Mouse (Mus musculus): ENCODE data around the gene Lin52. TPM values are rescaled to one million over a fixed set of nuclear protein-coding genes. Genes with fewer than 3 reads are reported as not detected.

Gene Lin52
- polyA plus RNA-seq, 1 experiment: not detected

DNA sequence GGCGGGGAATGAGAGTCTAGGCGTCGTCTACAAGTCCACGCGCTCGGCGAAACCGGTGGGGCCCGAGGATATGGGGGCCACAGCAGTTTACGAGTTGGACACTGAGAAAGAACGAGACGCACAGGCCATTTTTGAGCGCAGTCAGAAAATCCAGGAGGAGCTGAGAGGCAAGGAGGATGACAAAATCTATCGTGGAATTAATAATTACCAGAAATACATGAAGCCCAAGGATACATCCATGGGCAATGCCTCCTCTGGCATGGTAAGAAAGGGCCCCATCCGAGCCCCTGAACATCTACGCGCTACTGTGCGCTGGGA lies 33.7 kb upstream of the Lin52 start:
- WGBS: 40% methylated on average over 18 of the region's 18 CpGs
- TF ChIP-seq POLR2A (IDR thresholded peaks at IDR 0.05; ENCODE audit: insufficient read depth, low read depth, low read length) (no peak), CTCF (IDR thresholded peaks at IDR 0.05; ENCODE audit: insufficient read depth, low read depth, low read length) (no peak)
- Histone ChIP-seq H3K27ac (ENCODE audit: insufficient read depth, low read depth, low read length) (no peak overlapping the region; the same call in 1 of the 2 replicates), H3K4me1 (ENCODE audit: control insufficient read depth, insufficient read depth, low read length) (peaks cover 8% of the 10 kb centered on the region), H3K4me3 (ENCODE audit: insufficient read depth, low read depth, low read length) (peak overlapping the region; percentile 62)

GRCm38 (mm10) chr12:84423990-84424389 lies 27.2 kb upstream of the Lin52 start:
- H3K4me3 ChIP-seq (ENCODE audit: insufficient read depth, low read depth, low read length): no peak overlapping the region
- no peaks in the 10 kb centered on the region for H3K4me1 ChIP-seq (ENCODE audit: control insufficient read depth, insufficient read depth, low read length)
- no peak overlapping the region for H3K27ac ChIP-seq (ENCODE audit: insufficient read depth, low read depth, low read length)
- WGBS: 60% methylated on average over 3 of the region's 3 CpGs
- no peak for TF ChIP-seq CTCF (IDR thresholded peaks at IDR 0.05; ENCODE audit: insufficient read depth, low read depth, low read length)
- no peak for TF ChIP-seq POLR2A (IDR thresholded peaks at IDR 0.05; ENCODE audit: insufficient read depth, low read depth, low read length)

- no peak overlapping the region for H3K4me3 ChIP-seq (ENCODE audit: insufficient read depth, low read depth, low read length)
- no peaks in the 10 kb centered on the region for H3K4me1 ChIP-seq (ENCODE audit: control insufficient read depth, insufficient read depth, low read length)
- no peak overlapping the region for H3K27ac ChIP-seq (ENCODE audit: insufficient read depth, low read depth, low read length)
- TF ChIP-seq CTCF (IDR thresholded peaks at IDR 0.05; ENCODE audit: insufficient read depth, low read depth, low read length) (no peak), POLR2A (IDR thresholded peaks at IDR 0.05; ENCODE audit: insufficient read depth, low read depth, low read length) (no peak)
- WGBS: 92% methylated on average over 2 of the region's 2 CpGs
Measured at GRCm38 (mm10) chr12:84429825-84430224, 21.4 kb upstream of the Lin52 start.

DNA sequence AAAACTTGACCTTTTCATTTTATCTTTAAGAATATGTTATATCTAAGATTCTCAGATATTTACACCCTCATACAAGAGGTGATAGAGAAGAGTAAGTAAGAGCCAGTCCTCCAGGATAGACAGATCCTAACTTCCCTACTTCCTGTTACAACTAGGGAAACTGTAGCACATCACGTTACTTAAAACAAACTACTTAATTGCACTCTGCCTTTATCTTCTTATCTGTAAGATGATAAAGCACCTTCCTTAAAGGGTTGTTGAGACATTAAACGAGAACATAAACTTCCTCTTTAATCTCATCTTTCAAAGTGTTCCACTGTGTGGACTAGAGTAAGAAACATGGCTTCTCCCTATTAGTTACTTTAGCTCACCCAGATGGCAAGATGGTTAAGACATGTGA lies 12.5 kb upstream of the Lin52 start:
- TF ChIP-seq CTCF (IDR thresholded peaks at IDR 0.05; ENCODE audit: insufficient read depth, low read depth, low read length): no peak
- no peak for TF ChIP-seq POLR2A (IDR thresholded peaks at IDR 0.05; ENCODE audit: insufficient read depth, low read depth, low read length)
- WGBS: 85% methylated on average over 2 of the region's 2 CpGs
- no peak overlapping the region for H3K27ac ChIP-seq (ENCODE audit: insufficient read depth, low read depth, low read length)
- H3K4me1 ChIP-seq (ENCODE audit: control insufficient read depth, insufficient read depth, low read length): no peaks in the 10 kb centered on the region
- H3K4me3 ChIP-seq (ENCODE audit: insufficient read depth, low read depth, low read length): no peak overlapping the region

- 80% methylated on average over 4 of the region's 4 CpGs for WGBS
- TF ChIP-seq CTCF (IDR thresholded peaks at IDR 0.05; ENCODE audit: insufficient read depth, low read depth, low read length) (no peak), POLR2A (IDR thresholded peaks at IDR 0.05; ENCODE audit: insufficient read depth, low read depth, low read length) (no peak)
- H3K27ac ChIP-seq (ENCODE audit: insufficient read depth, low read depth, low read length): no peak overlapping the region
- no peak overlapping the region for H3K4me3 ChIP-seq (ENCODE audit: insufficient read depth, low read depth, low read length)
- H3K4me1 ChIP-seq (ENCODE audit: control insufficient read depth, insufficient read depth, low read length): no peaks in the 10 kb centered on the region
Measured at GRCm38 (mm10) chr12:84442526-84442925, 8.7 kb upstream of the Lin52 start.

- Histone ChIP-seq H3K4me3 (ENCODE audit: insufficient read depth, low read depth, low read length) (no peak overlapping the region), H3K27ac (ENCODE audit: insufficient read depth, low read depth, low read length) (no peak overlapping the region), H3K4me1 (ENCODE audit: control insufficient read depth, insufficient read depth, low read length) (0 out of 2 replicates have a peak, but pooled peaks cover 7% of the 10 kb centered on the region)
- WGBS: 75% methylated on average over 1 of the region's 1 CpGs
- TF ChIP-seq CTCF (IDR thresholded peaks at IDR 0.05; ENCODE audit: insufficient read depth, low read depth, low read length) (no peak), POLR2A (IDR thresholded peaks at IDR 0.05; ENCODE audit: insufficient read depth, low read depth, low read length) (no peak)
Measured at GRCm38 (mm10) chr12:84447386-84447785, 3.8 kb upstream of the Lin52 start.

- Histone ChIP-seq H3K27ac (ENCODE audit: insufficient read depth, low read depth, low read length) (no peak overlapping the region), H3K4me3 (ENCODE audit: insufficient read depth, low read depth, low read length) (no peak overlapping the region), H3K4me1 (ENCODE audit: control insufficient read depth, insufficient read depth, low read length) (0 out of 2 replicates have a peak, but pooled peaks cover 8% of the 10 kb centered on the region)
- no peak for TF ChIP-seq POLR2A (IDR thresholded peaks at IDR 0.05; ENCODE audit: insufficient read depth, low read depth, low read length)
- no peak for TF ChIP-seq CTCF (IDR thresholded peaks at IDR 0.05; ENCODE audit: insufficient read depth, low read depth, low read length)
- WGBS: 86% methylated on average over 6 of the region's 6 CpGs
Measured at GRCm38 (mm10) chr12:84448181-84448580, 3.0 kb upstream of the Lin52 start.

DNA sequence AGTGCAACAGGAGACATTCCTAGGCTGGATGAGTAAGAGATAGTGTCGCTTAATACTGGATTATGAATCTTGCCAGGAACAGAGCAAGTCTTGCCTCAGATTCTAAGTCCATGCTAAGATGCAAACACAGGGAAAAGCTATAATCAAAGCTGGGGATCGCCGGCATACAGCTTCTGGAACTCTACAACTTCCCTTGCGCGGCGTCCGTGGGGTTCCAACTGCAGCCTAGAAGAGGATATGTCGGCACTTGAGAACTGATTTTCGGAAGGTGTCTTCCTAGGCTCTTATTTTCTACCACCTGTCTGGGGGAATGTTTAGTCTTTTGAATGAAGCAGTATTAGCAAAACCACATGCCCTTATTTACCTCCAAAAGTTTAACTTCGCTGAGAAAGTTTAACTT lies 1.3 kb upstream of the Lin52 start:
- no peak overlapping the region for H3K27ac ChIP-seq (ENCODE audit: insufficient read depth, low read depth, low read length)
- no peak for TF ChIP-seq POLR2A (IDR thresholded peaks at IDR 0.05; ENCODE audit: insufficient read depth, low read depth, low read length)
- no peak for TF ChIP-seq CTCF (IDR thresholded peaks at IDR 0.05; ENCODE audit: insufficient read depth, low read depth, low read length)
- 49% methylated on average over 10 of the region's 10 CpGs for WGBS

DNA sequence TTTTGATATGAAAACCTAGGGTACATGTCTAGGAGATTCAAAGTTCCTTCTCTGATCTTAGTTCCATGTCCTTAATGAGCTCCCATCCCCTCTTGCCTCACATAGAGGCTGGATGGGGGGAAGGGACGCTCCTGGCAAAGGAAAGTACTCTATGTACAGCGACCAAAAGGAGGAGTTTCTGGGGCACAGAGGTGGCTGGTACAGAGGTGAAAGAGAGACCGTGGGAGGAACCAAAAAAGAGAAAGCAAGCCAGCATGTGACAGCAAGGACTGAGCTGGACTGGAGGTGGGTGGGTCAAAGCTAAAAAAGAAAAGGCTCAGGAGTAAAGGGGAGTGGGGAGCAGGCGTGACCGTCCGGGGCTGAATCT lies 888 bp upstream of the Lin52 start:
- 2% methylated on average over 6 of the region's 6 CpGs for WGBS
- H3K4me3 ChIP-seq (ENCODE audit: insufficient read depth, low read depth, low read length): peak overlapping the region; percentile 84
- 0 out of 2 replicates have a peak, but pooled peaks cover 8% of the 10 kb centered on the region for H3K4me1 ChIP-seq (ENCODE audit: control insufficient read depth, insufficient read depth, low read length)
- TF ChIP-seq POLR2A (IDR thresholded peaks at IDR 0.05; ENCODE audit: insufficient read depth, low read depth, low read length): no peak
- no peak for TF ChIP-seq CTCF (IDR thresholded peaks at IDR 0.05; ENCODE audit: insufficient read depth, low read depth, low read length)
- peak overlapping the region; percentile 65 for H3K27ac ChIP-seq (ENCODE audit: insufficient read depth, low read depth, low read length)

More for the DNA sequence above, 1.3 kb upstream of the Lin52 start:
- H3K4me1 ChIP-seq (ENCODE audit: control insufficient read depth, insufficient read depth, low read length): 0 out of 2 replicates have a peak, but pooled peaks cover 8% of the 10 kb centered on the region
- no peak overlapping the region for H3K4me3 ChIP-seq (ENCODE audit: insufficient read depth, low read depth, low read length)

GRCm38 (mm10) chr12:84451801-84452200 lies 579 bp downstream of the Lin52 start:
- TF ChIP-seq POLR2A (IDR thresholded peaks at IDR 0.05; ENCODE audit: insufficient read depth, low read depth, low read length) (no peak), CTCF (IDR thresholded peaks at IDR 0.05; ENCODE audit: insufficient read depth, low read depth, low read length) (no peak)
- Histone ChIP-seq H3K4me3 (ENCODE audit: insufficient read depth, low read depth, low read length) (peak overlapping the region; percentile 84), H3K27ac (ENCODE audit: insufficient read depth, low read depth, low read length) (0 out of 2 replicates have a peak overlapping the region, but pooled peaks have one; percentile 16), H3K4me1 (ENCODE audit: control insufficient read depth, insufficient read depth, low read length) (0 out of 2 replicates have a peak, but pooled peaks cover 8% of the 10 kb centered on the region)
- under 1% methylated on average over 11 of the region's 11 CpGs for WGBS
